Mouse (Mus musculus) left cerebral cortex, adult 11 months (tissue): Measurements from ENCODE around the gene Lsm14b.

ENCODE experiments used
- DNase-seq: peaks from one replicate; pipeline ENCODE4 v3.0.0; 2022; ENCODE audit warnings: low spot score

Lsm14b gene

GRCm38 (mm10) chr2:180018573-180018972, 6.2 kb upstream of the Lsm14b start:
- DNase-seq, result no peak

- DNase-seq, result no peak
Measured at GRCm38 (mm10) chr2:180020091-180020661, 4.6 kb upstream of the Lsm14b start.

GRCm38 (mm10) chr2:180020919-180021318, 3.9 kb upstream of the Lsm14b start:
- no peak for DNase-seq

GRCm38 (mm10) chr2:180022751-180023150, 2.0 kb upstream of the Lsm14b start:
- DNase-seq, result no peak

- DNase-seq, result no peak
Measured at GRCm38 (mm10) chr2:180025135-180025860, 511 bp downstream of the Lsm14b start.

- DNase-seq, result no peak
Measured at GRCm38 (mm10) chr2:180025861-180026200, 1.0 kb downstream of the Lsm14b start.

GRCm38 (mm10) chr2:180027768-180028167, 3.0 kb downstream of the Lsm14b start:
- DNase-seq, result no peak

GRCm38 (mm10) chr2:180031270-180031669, 6.5 kb downstream of the Lsm14b start:
- DNase-seq, result no peak

- DNase-seq, result no peak
Measured at GRCm38 (mm10) chr2:180032925-180033324, 8.1 kb downstream of the Lsm14b start.

GRCm38 (mm10) chr2:180033956-180034355, 9.2 kb downstream of the Lsm14b start:
- DNase-seq, result no peak

GRCm38 (mm10) chr2:180034753-180035152, 10.0 kb downstream of the Lsm14b start:
- DNase-seq, result no peak

- DNase-seq, result no peak
Measured at GRCm38 (mm10) chr2:180040406-180040805, 15.6 kb downstream of the Lsm14b start.

GRCm38 (mm10) chr2:180041577-180042255, 16.9 kb downstream of the Lsm14b start:
- no peak for DNase-seq

GRCm38 (mm10) chr2:180042256-180042857, 17.6 kb downstream of the Lsm14b start, which contains the start of the genes Psma7 and Ss18l1:
Gene Psma7 (minus strand): TSS chr2:180042433.
Gene Ss18l1 (plus strand): TSS chr2:180042509.
- peak; percentile 82 for DNase-seq

- DNase-seq, result no peak
Measured at GRCm38 (mm10) chr2:180042858-180043515, 18.2 kb downstream of the Lsm14b start.

- no peak for DNase-seq
Measured at GRCm38 (mm10) chr2:180045283-180045682, 20.5 kb downstream of the Lsm14b start.

GRCm38 (mm10) chr2:180047580-180047979, 22.8 kb downstream of the Lsm14b start:
- DNase-seq, result no peak

- no peak for DNase-seq
Measured at GRCm38 (mm10) chr2:180047980-180048635, 23.3 kb downstream of the Lsm14b start.

GRCm38 (mm10) chr2:180050986-180051385, 26.2 kb downstream of the Lsm14b start:
- peak; percentile 49 for DNase-seq

- DNase-seq, result no peak
Measured at GRCm38 (mm10) chr2:180051986-180052733, 27.4 kb downstream of the Lsm14b start.

- no peak for DNase-seq
Measured at GRCm38 (mm10) chr2:180053001-180053400, 28.2 kb downstream of the Lsm14b start.
